Mouse (Mus musculus) heart, embryonic 10.5 days (tissue): ENCODE data around the gene Lrrc74a. TPM values are rescaled to one million over a fixed set of nuclear protein-coding genes. Genes with fewer than 3 reads are reported as not detected.

Experiments
- DNase-seq: peaks from one replicate; pipeline ENCODE4 v3.0.0-alpha.2; 2017; ENCODE audit warnings: low spot score
- H3K27ac ChIP-seq: fragments of 300-500 bp; sonication (generic); 2 replicates; pipeline ENCODE4 v1.5.1; 2016; ENCODE audit warnings: mild to moderate bottlenecking
- H3K27me3 ChIP-seq: fragments of 300-500 bp; sonication (generic); 2 replicates; pipeline ENCODE4 v1.6.1; 2016; ENCODE audit warnings: mild to moderate bottlenecking; ENCODE audit not compliant: poor library complexity, insufficient read depth, severe bottlenecking
- H3K36me3 ChIP-seq: fragments of 300-500 bp; sonication (generic); 2 replicates; pipeline ENCODE4 v1.6.1; 2016; ENCODE audit warnings: mild to moderate bottlenecking, moderate library complexity
- H3K4me1 ChIP-seq: fragments of 300-500 bp; sonication (generic); 2 replicates; pipeline ENCODE4 v1.6.1; 2016; ENCODE audit warnings: mild to moderate bottlenecking
- H3K4me3 ChIP-seq: fragments of 300-500 bp; sonication (generic); 2 replicates; pipeline ENCODE4 v1.5.1; 2016; ENCODE audit warnings: mild to moderate bottlenecking, moderate library complexity
- H3K9me3 ChIP-seq: fragments of 300-500 bp; sonication (generic); 2 replicates; pipeline ENCODE4 v1.6.1; 2016; ENCODE audit warnings: mild to moderate bottlenecking, moderate library complexity
- whole genome bisulfite sequencing: fragments of 180-500 bp; shearing (Covaris S2); methylation state at CpG from one replicate; pipeline ENCODE4 v1.1.7; 2016; 5-methylcytosine and 5-hydroxymethylcytosine counted together
- polyA plus RNA-seq: library from polyadenylated mRNA; unstranded; fragments of >200 nt; fragmentation: Nextera tagmentation; extraction: Ambion mirVana; gene quantifications from 2 replicates; pipeline ENCODE4 v1.2.1, GENCODE M21; 2016

The Lrrc74a gene
- not detected in 2 replicates for polyA plus RNA-seq

DNA sequence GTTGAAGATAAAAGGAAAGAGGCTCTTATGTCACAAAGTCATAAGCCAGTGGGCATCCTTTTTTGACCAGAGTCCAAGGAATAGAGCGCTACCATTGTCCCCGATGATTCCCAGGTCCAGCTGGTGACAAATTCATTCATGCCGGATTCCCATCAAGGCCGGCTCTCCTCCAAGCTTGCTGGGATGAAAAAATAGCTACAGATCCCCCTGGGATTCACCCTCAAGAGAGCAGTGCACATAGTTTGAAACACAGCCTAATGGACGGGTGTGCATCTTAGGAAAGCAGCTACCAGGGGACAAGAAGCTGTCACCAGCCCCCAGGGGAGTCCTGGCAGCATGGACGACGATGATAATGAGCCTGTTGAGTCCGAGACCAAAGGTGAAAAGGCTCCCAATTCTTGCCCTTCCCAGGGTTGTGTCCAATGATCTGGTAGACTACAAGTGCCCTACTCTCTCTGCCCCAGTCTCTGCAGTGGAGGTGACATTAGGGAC lies at the start of gene Lrrc74a:
Gene Lrrc74a, plus strand, starts transcription at position 51 of the 492 bp plus-strand sequence.
- no peaks in the 10 kb centered on the region for H3K36me3 ChIP-seq
- 77% methylated on average over 8 of the region's 8 CpGs for WGBS
- no peak within 1 kb of the TSS for H3K27ac ChIP-seq
- no peak for DNase-seq
- H3K27me3 ChIP-seq, result no peaks in the 10 kb centered on the region; the same call in 1 of the 2 replicates
- no peaks in the 10 kb centered on the region for H3K9me3 ChIP-seq
- H3K4me3 ChIP-seq, result no peak within 1 kb of the TSS
- no peaks in the 10 kb centered on the region for H3K4me1 ChIP-seq

DNA sequence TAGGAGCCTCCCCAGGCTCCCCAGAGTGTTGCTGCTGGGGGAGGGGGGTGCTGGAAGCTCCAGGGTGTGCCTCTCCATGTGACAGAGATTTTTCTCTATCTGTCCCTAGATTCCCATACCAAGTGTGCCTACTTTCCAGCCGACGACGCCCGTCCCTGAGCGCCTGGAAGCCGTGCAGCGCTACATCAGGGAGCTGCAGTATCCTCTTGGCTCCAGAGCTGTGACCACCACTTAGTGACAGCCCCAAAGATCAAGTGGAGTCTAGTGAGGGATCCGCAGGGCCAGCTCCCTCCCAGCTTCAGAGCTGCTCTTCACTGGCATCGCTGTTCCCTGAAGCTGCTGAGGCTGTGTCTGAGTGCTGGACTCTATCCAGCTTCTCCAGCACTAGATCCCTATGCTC lies 48.9 kb upstream of the Lrrc74a start:
- DNase-seq, result no peak
- Histone ChIP-seq H3K27me3 (0 out of 2 replicates have a peak, but pooled peaks cover 2% of the 10 kb centered on the region), H3K4me1 (peaks cover 61% of the 10 kb centered on the region), H3K4me3 (no peak overlapping the region), H3K9me3 (no peaks in the 10 kb centered on the region), H3K36me3 (peaks cover 21% of the 10 kb centered on the region), H3K27ac (no peak overlapping the region)
- 50% methylated on average over 9 of the region's 9 CpGs for WGBS

GRCm38 (mm10) chr12:86686551-86687330 lies 47.4 kb upstream of the Lrrc74a start:
- H3K9me3 ChIP-seq, result no peaks in the 10 kb centered on the region
- DNase-seq, result no peak
- H3K4me3 ChIP-seq, result no peak overlapping the region
- WGBS, result 47% methylated on average over 13 of the region's 13 CpGs
- peaks cover 56% of the 10 kb centered on the region for H3K4me1 ChIP-seq
- 0 out of 2 replicates have a peak, but pooled peaks cover 2% of the 10 kb centered on the region for H3K27me3 ChIP-seq
- no peak overlapping the region; the same call in 1 of the 2 replicates for H3K27ac ChIP-seq
- H3K36me3 ChIP-seq, result peaks cover 23% of the 10 kb centered on the region

GRCm38 (mm10) chr12:86687445-86687955 lies 46.7 kb upstream of the Lrrc74a start:
- H3K4me1 ChIP-seq, result peaks cover 55% of the 10 kb centered on the region

GRCm38 (mm10) chr12:86687971-86688573 lies 46.1 kb upstream of the Lrrc74a start:
- peaks cover 55% of the 10 kb centered on the region for H3K4me1 ChIP-seq

More at GRCm38 (mm10) chr12:86687445-86687955, 46.7 kb upstream of the Lrrc74a start:
- H3K27ac ChIP-seq, result peak overlapping the region; percentile 42
- H3K9me3 ChIP-seq, result no peaks in the 10 kb centered on the region
- peaks cover 25% of the 10 kb centered on the region for H3K36me3 ChIP-seq
- WGBS, result 54% methylated on average over 4 of the region's 4 CpGs
- DNase-seq, result no peak
- H3K27me3 ChIP-seq, result 0 out of 2 replicates have a peak, but pooled peaks cover 2% of the 10 kb centered on the region
- no peak overlapping the region for H3K4me3 ChIP-seq

DNA sequence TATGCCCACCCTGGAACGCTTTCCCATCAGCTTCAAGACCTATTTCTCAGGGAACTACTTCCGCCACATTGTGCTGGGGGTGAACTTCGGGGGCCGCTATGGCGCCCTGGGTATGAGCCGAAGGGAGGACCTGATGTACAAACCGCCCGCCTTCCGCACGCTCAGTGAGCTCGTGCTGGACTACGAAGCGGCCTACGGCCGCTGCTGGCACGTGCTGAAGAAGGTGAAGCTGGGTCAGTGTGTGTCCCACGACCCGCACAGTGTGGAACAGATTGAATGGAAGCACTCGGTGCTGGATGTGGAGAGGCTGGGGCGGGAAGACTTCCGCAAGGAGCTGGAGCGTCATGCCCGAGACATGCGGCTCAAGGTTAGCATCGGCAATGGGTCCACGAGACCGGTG lies 45.3 kb upstream of the Lrrc74a start:
- 96% methylated on average over 27 of the region's 27 CpGs for WGBS
- DNase-seq, result no peak
- Histone ChIP-seq H3K4me3 (no peak overlapping the region), H3K4me1 (peaks cover 55% of the 10 kb centered on the region), H3K27ac (no peak overlapping the region), H3K9me3 (no peaks in the 10 kb centered on the region), H3K27me3 (no peaks in the 10 kb centered on the region), H3K36me3 (peaks cover 25% of the 10 kb centered on the region)

More at GRCm38 (mm10) chr12:86687971-86688573, 46.1 kb upstream of the Lrrc74a start:
- peak overlapping the region; percentile 42 for H3K27ac ChIP-seq
- H3K4me3 ChIP-seq, result no peak overlapping the region
- DNase-seq, result no peak
- no peaks in the 10 kb centered on the region for H3K9me3 ChIP-seq
- H3K36me3 ChIP-seq, result peaks cover 25% of the 10 kb centered on the region
- WGBS, result 72% methylated on average over 4 of the region's 4 CpGs
- H3K27me3 ChIP-seq, result no peaks in the 10 kb centered on the region

GRCm38 (mm10) chr12:86690700-86691485 lies 43.3 kb upstream of the Lrrc74a start:
- H3K4me3 ChIP-seq, result no peak overlapping the region
- H3K9me3 ChIP-seq, result no peaks in the 10 kb centered on the region
- 68% methylated on average over 12 of the region's 12 CpGs for WGBS
- H3K27ac ChIP-seq, result peak overlapping the region; percentile 65
- no peaks in the 10 kb centered on the region for H3K27me3 ChIP-seq
- H3K4me1 ChIP-seq, result peaks cover 67% of the 10 kb centered on the region
- H3K36me3 ChIP-seq, result peaks cover 21% of the 10 kb centered on the region
- DNase-seq, result no peak

DNA sequence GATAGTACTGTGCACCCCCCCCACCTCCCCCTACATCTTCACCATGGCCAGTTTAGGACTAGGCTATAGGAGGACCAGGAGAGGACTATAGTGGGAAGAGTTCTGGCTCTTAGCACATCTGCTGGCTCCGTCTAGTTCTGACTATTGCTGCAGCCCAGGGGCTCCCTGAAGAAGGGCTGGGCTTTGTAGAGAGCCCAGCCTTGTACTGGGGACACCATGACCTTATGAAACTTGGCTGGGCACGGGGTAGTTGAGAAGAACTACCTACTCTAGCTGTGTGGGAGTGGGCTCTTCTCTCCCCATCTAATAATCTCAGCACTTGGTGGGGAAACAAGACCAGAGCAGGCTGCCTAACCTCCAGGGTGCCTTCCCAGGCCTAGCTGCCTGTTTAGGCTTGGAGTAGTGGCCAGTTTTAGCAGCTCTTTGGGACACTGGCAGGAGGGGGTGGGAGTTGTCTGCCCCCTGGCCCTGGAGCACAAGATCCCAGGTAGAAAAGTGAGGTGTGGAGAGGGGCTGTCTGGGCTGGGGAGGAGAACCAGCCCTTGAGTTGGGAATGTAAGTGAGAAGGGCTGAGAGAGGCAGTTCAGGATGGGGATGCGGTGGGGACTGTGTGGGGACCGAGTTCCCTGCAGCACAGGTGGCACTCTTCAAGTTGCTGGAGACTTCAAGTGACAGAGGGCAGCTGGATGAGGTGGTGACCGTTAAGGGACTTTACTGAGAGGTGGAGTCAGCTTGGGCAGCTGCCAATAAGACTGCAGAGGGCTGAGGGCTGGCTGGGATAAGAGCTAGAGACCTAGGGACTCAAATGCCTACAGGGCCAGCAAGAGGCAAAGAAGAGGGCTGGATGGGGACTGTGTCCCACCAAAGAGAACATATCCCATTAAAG lies 41.5 kb upstream of the Lrrc74a start:
- no peaks in the 10 kb centered on the region for H3K9me3 ChIP-seq
- 56% methylated on average over 5 of the region's 5 CpGs for WGBS

GRCm38 (mm10) chr12:86693389-86693788 lies 40.8 kb upstream of the Lrrc74a start:
- H3K27me3 ChIP-seq, result no peaks in the 10 kb centered on the region
- H3K36me3 ChIP-seq, result peaks cover 21% of the 10 kb centered on the region
- peaks cover 58% of the 10 kb centered on the region for H3K4me1 ChIP-seq
- H3K9me3 ChIP-seq, result no peaks in the 10 kb centered on the region
- no peak for DNase-seq
- H3K27ac ChIP-seq, result no peak overlapping the region
- H3K4me3 ChIP-seq, result no peak overlapping the region

More for the DNA sequence above, 41.5 kb upstream of the Lrrc74a start:
- Histone ChIP-seq H3K4me1 (peaks cover 62% of the 10 kb centered on the region), H3K36me3 (peaks cover 21% of the 10 kb centered on the region), H3K27me3 (no peaks in the 10 kb centered on the region), H3K4me3 (no peak overlapping the region), H3K27ac (0 out of 2 replicates have a peak overlapping the region, but pooled peaks have one; percentile 19)
- no peak for DNase-seq

- Histone ChIP-seq H3K27me3 (no peaks in the 10 kb centered on the region), H3K36me3 (peaks cover 15% of the 10 kb centered on the region), H3K27ac (no peak overlapping the region), H3K9me3 (no peaks in the 10 kb centered on the region), H3K4me3 (no peak overlapping the region), H3K4me1 (peaks cover 68% of the 10 kb centered on the region)
- 91% methylated on average over 1 of the region's 1 CpGs for WGBS
- no peak for DNase-seq
Measured at GRCm38 (mm10) chr12:86694441-86694840, 39.7 kb upstream of the Lrrc74a start.

DNA sequence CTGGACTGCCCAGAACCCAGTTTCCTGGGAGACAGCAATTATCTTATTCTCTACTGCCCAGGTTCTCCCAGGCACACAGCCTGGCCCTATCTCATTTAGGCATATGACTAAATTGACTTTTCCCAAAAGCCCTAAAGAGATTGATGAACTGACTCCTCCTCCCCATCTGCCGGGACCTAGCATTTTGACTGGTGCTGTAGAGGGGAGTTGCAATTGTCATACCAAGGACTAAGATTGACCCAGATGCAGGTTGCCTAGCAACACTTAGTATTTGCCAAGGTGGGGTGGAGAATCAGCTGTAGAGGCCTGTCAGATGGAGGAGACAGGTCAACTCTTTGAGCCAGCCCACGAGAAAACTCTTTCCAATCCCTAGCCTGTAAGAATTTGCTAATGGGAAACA lies 36.2 kb upstream of the Lrrc74a start:
- H3K36me3 ChIP-seq, result peaks cover 14% of the 10 kb centered on the region; the same call in 1 of the 2 replicates
- DNase-seq, result no peak
- no peaks in the 10 kb centered on the region for H3K27me3 ChIP-seq
- no peak overlapping the region for H3K4me3 ChIP-seq
- WGBS, result 81% methylated on average over 2 of the region's 2 CpGs
- H3K9me3 ChIP-seq, result no peaks in the 10 kb centered on the region
- H3K27ac ChIP-seq, result no peak overlapping the region
- H3K4me1 ChIP-seq, result peaks cover 65% of the 10 kb centered on the region

- no peak overlapping the region for H3K4me3 ChIP-seq
- H3K9me3 ChIP-seq, result no peaks in the 10 kb centered on the region
- H3K27ac ChIP-seq, result no peak overlapping the region
- peaks cover 19% of the 10 kb centered on the region for H3K36me3 ChIP-seq
- peaks cover 60% of the 10 kb centered on the region for H3K4me1 ChIP-seq
- no peak for DNase-seq
- H3K27me3 ChIP-seq, result no peaks in the 10 kb centered on the region
Measured at GRCm38 (mm10) chr12:86698537-86698936, 35.6 kb upstream of the Lrrc74a start.
